Mouse (Mus musculus): ENCODE measurements around the gene Ccdc159. TPM values are rescaled to one million over a fixed set of nuclear protein-coding genes. Genes with fewer than 3 reads are reported as not detected.

The Ccdc159 gene
- polyA plus RNA-seq, 1 experiment from 2014 or later = 1.8 TPM

GRCm38 (mm10) chr9:21948146-21948545 lies 20.9 kb downstream of the Ccdc159 start:
- no peak overlapping the region for H3K9ac ChIP-seq (ENCODE audit: low read depth, low read length)
- no peak overlapping the region for H3K4me2 ChIP-seq (ENCODE audit: low read length)
- no peaks in the 10 kb centered on the region for H3K36me3 ChIP-seq (ENCODE audit: insufficient read depth, low read length)
- TF ChIP-seq CTCF (IDR thresholded peaks at IDR 0.05; ENCODE audit: low read depth) = no peak
- no peak for ATAC-seq (replicated peaks; ENCODE audit: low FRiP score, low read depth)
- WGBS = 51% methylated on average over 8 of the region's 8 CpGs
- DNase-seq (ENCODE audit: low spot score) = no peak
- no peak overlapping the region for H3K27ac ChIP-seq
- H3K9me3 ChIP-seq (replicated peaks; ENCODE audit: low read length) = no peaks in the 10 kb centered on the region
- no peak overlapping the region for H3K4me3 ChIP-seq (replicated peaks; ENCODE audit: low read depth, low read length)
- no peaks in the 10 kb centered on the region for H3K27me3 ChIP-seq (ENCODE audit: insufficient read depth, low read length)
- H3K4me1 ChIP-seq (replicated peaks; ENCODE audit: insufficient read depth, low read length) = peaks cover 4% of the 10 kb centered on the region; the same call in 1 of the 2 replicates

GRCm38 (mm10) chr9:21948790-21949189 lies 21.5 kb downstream of the Ccdc159 start:
- ATAC-seq (replicated peaks; ENCODE audit: low FRiP score, low read depth) (no peak), DNase-seq (ENCODE audit: low spot score) (no peak)
- Histone ChIP-seq H3K9me3 (replicated peaks; ENCODE audit: low read length) (no peaks in the 10 kb centered on the region), H3K4me1 (replicated peaks; ENCODE audit: insufficient read depth, low read length) (peaks cover 4% of the 10 kb centered on the region; the same call in 1 of the 2 replicates), H3K4me2 (ENCODE audit: low read length) (no peak overlapping the region), H3K27ac (no peak overlapping the region), H3K4me3 (replicated peaks; ENCODE audit: low read depth, low read length) (no peak overlapping the region), H3K36me3 (ENCODE audit: insufficient read depth, low read length) (no peaks in the 10 kb centered on the region), H3K27me3 (ENCODE audit: insufficient read depth, low read length) (no peaks in the 10 kb centered on the region), H3K9ac (ENCODE audit: low read depth, low read length) (no peak overlapping the region)
- no peak for TF ChIP-seq CTCF (IDR thresholded peaks at IDR 0.05; ENCODE audit: low read depth)
- 69% methylated on average over 6 of the region's 6 CpGs for WGBS

- Histone ChIP-seq H3K27me3 (ENCODE audit: insufficient read depth, low read length) (no peaks in the 10 kb centered on the region), H3K27ac (no peak overlapping the region), H3K9me3 (replicated peaks; ENCODE audit: low read length) (no peaks in the 10 kb centered on the region), H3K9ac (ENCODE audit: low read depth, low read length) (no peak overlapping the region), H3K4me3 (replicated peaks; ENCODE audit: low read depth, low read length) (no peak overlapping the region), H3K4me2 (ENCODE audit: low read length) (no peak overlapping the region), H3K36me3 (ENCODE audit: insufficient read depth, low read length) (no peaks in the 10 kb centered on the region), H3K4me1 (replicated peaks; ENCODE audit: insufficient read depth, low read length) (peaks cover 4% of the 10 kb centered on the region; the same call in 1 of the 2 replicates)
- TF ChIP-seq CTCF (IDR thresholded peaks at IDR 0.05; ENCODE audit: low read depth) = no peak
- ATAC-seq (replicated peaks; ENCODE audit: low FRiP score, low read depth) (no peak), DNase-seq (ENCODE audit: low spot score) (peak; percentile 64)
- WGBS = 15% methylated on average over 11 of the region's 11 CpGs
Observed at GRCm38 (mm10) chr9:21950322-21950721, 23.1 kb downstream of the Ccdc159 start.

GRCm38 (mm10) chr9:21951977-21952376 lies 24.7 kb downstream of the Ccdc159 start:
- Histone ChIP-seq H3K9ac (ENCODE audit: low read depth, low read length) (no peak overlapping the region), H3K4me1 (replicated peaks; ENCODE audit: insufficient read depth, low read length) (peaks cover 4% of the 10 kb centered on the region; the same call in 1 of the 2 replicates), H3K4me2 (ENCODE audit: low read length) (no peak overlapping the region), H3K36me3 (ENCODE audit: insufficient read depth, low read length) (no peaks in the 10 kb centered on the region), H3K27me3 (ENCODE audit: insufficient read depth, low read length) (no peaks in the 10 kb centered on the region), H3K27ac (no peak overlapping the region), H3K4me3 (replicated peaks; ENCODE audit: low read depth, low read length) (no peak overlapping the region), H3K9me3 (replicated peaks; ENCODE audit: low read length) (no peaks in the 10 kb centered on the region)
- peak; percentile 53 for TF ChIP-seq CTCF (IDR thresholded peaks at IDR 0.05; ENCODE audit: low read depth)
- ATAC-seq (replicated peaks; ENCODE audit: low FRiP score, low read depth) (no peak), DNase-seq (ENCODE audit: low spot score) (no peak)
- WGBS = 75% methylated on average over 3 of the region's 3 CpGs

- no peaks in the 10 kb centered on the region for H3K4me1 ChIP-seq (replicated peaks; ENCODE audit: insufficient read depth, low read length)
- no peaks in the 10 kb centered on the region for H3K36me3 ChIP-seq (ENCODE audit: insufficient read depth, low read length)
- no peaks in the 10 kb centered on the region for H3K9me3 ChIP-seq (replicated peaks; ENCODE audit: low read length)
- H3K27me3 ChIP-seq (ENCODE audit: insufficient read depth, low read length) = no peaks in the 10 kb centered on the region
- H3K4me3 ChIP-seq (replicated peaks; ENCODE audit: low read depth, low read length) = no peak overlapping the region
- 13% methylated on average over 3 of the region's 3 CpGs for WGBS
- no peak overlapping the region for H3K9ac ChIP-seq (ENCODE audit: low read depth, low read length)
- DNase-seq (ENCODE audit: low spot score) (no peak), ATAC-seq (replicated peaks; ENCODE audit: low FRiP score, low read depth) (no peak)
- H3K27ac ChIP-seq = no peak overlapping the region
- no peak for TF ChIP-seq CTCF (IDR thresholded peaks at IDR 0.05; ENCODE audit: low read depth)
- no peak overlapping the region for H3K4me2 ChIP-seq (ENCODE audit: low read length)
Observed at GRCm38 (mm10) chr9:21953600-21953999, 26.3 kb downstream of the Ccdc159 start.

GRCm38 (mm10) chr9:21954635-21955034 lies 27.4 kb downstream of the Ccdc159 start:
- no peak for ATAC-seq (replicated peaks; ENCODE audit: low FRiP score, low read depth)

DNA sequence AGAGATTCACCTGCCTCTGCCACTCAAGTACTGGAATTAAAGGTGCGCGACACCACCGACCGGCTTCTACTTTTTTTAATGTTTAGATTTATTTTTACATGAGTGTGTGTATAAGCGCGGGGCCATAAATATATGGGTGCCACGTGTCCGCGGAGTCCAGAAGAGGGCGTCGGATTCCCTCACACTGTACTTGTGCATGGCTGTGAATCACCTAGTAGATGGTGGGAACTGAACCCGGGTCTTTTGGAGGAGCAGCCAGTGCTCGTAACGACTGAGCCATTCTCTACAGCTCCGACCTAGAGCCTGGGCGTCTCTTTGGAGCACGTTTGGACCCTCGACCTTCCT lies 27.9 kb downstream of the Ccdc159 start:
- Histone ChIP-seq H3K4me2 (ENCODE audit: low read length) (peak overlapping the region; percentile 70), H3K4me1 (replicated peaks; ENCODE audit: insufficient read depth, low read length) (peaks cover under 1% of the 10 kb centered on the region; the same call in 1 of the 2 replicates), H3K4me3 (replicated peaks; ENCODE audit: low read depth, low read length) (peak overlapping the region; percentile 61), H3K9ac (ENCODE audit: low read depth, low read length) (no peak overlapping the region), H3K27me3 (ENCODE audit: insufficient read depth, low read length) (no peaks in the 10 kb centered on the region), H3K27ac (peak overlapping the region; percentile 95; the same call in 1 of the 2 replicates), H3K9me3 (replicated peaks; ENCODE audit: low read length) (no peaks in the 10 kb centered on the region), H3K36me3 (ENCODE audit: insufficient read depth, low read length) (no peaks in the 10 kb centered on the region)
- TF ChIP-seq CTCF (IDR thresholded peaks at IDR 0.05; ENCODE audit: low read depth) = peak; percentile 57
- no peak for DNase-seq (ENCODE audit: low spot score)
- 3% methylated on average over 18 of the region's 18 CpGs for WGBS
- peak; percentile 51 for ATAC-seq (replicated peaks; ENCODE audit: low FRiP score, low read depth)

More at GRCm38 (mm10) chr9:21954635-21955034, 27.4 kb downstream of the Ccdc159 start:
- 77% methylated on average over 3 of the region's 3 CpGs for WGBS
- Histone ChIP-seq H3K9me3 (replicated peaks; ENCODE audit: low read length) (no peaks in the 10 kb centered on the region), H3K4me1 (replicated peaks; ENCODE audit: insufficient read depth, low read length) (no peaks in the 10 kb centered on the region), H3K4me2 (ENCODE audit: low read length) (no peak overlapping the region), H3K9ac (ENCODE audit: low read depth, low read length) (no peak overlapping the region), H3K27ac (no peak overlapping the region), H3K4me3 (replicated peaks; ENCODE audit: low read depth, low read length) (no peak overlapping the region), H3K36me3 (ENCODE audit: insufficient read depth, low read length) (no peaks in the 10 kb centered on the region), H3K27me3 (ENCODE audit: insufficient read depth, low read length) (no peaks in the 10 kb centered on the region)
- DNase-seq (ENCODE audit: low spot score) = no peak
- no peak for TF ChIP-seq CTCF (IDR thresholded peaks at IDR 0.05; ENCODE audit: low read depth)

All from kidney, postnatal 0 days (tissue).